Mouse (Mus musculus) heart, postnatal 0 days (tissue): Measurements from ENCODE around the gene Tbc1d24. TPM values are rescaled to one million over a fixed set of nuclear protein-coding genes. Genes with fewer than 3 reads are reported as not detected.

Experiments used
- ATAC-seq: fragments of 200-750 bp; cut with Nextera tagmentation; 2 replicates; pipeline ENCODE4 v1.8.0; 2017; ENCODE audit warnings: low read depth, moderate number of reproducible peaks, moderate library complexity; ENCODE audit not compliant: insufficient read depth
- DNase-seq: peaks from one replicate; pipeline ENCODE4 v3.0.0-alpha.2; 2016; ENCODE audit warnings: low spot score
- H3K27ac ChIP-seq: fragments of 300-500 bp; sonication (generic); 2 replicates; pipeline ENCODE4 v1.5.1; 2014; ENCODE audit warnings: low read depth, mild to moderate bottlenecking
- H3K27me3 ChIP-seq: fragments of 300-500 bp; sonication (generic); 2 replicates; pipeline ENCODE4 v1.6.1; 2014; ENCODE audit warnings: low read length, mixed read lengths; ENCODE audit not compliant: control insufficient read depth, insufficient read depth
- H3K36me3 ChIP-seq: fragments of 300-500 bp; sonication (generic); replicated peaks from 2 replicates; pipeline ENCODE4 v1.6.1; 2014; ENCODE audit warnings: low read length, mixed read lengths; ENCODE audit not compliant: control insufficient read depth, insufficient read depth
- H3K4me1 ChIP-seq: fragments of 300-500 bp; sonication (generic); 2 replicates; pipeline ENCODE4 v1.6.1; 2014; ENCODE audit warnings: antibody characterized with exemption; ENCODE audit not compliant: control insufficient read depth, insufficient read depth
- H3K4me2 ChIP-seq: fragments of 300-500 bp; sonication (generic); 2 replicates; pipeline ENCODE4 v1.6.1; 2014; ENCODE audit warnings: low read depth, mild to moderate bottlenecking, low read length, moderate library complexity
- H3K4me3 ChIP-seq: fragments of 300-500 bp; sonication (generic); 2 replicates; pipeline ENCODE4 v1.5.1; 2014; ENCODE audit warnings: low read depth, low read length
- H3K9ac ChIP-seq: fragments of 300-500 bp; sonication (generic); replicated peaks from 2 replicates; pipeline ENCODE4 v1.6.1; 2014; ENCODE audit warnings: low read depth, low read length, mixed read lengths
- H3K9me3 ChIP-seq: fragments of 300-500 bp; sonication (generic); replicated peaks from 2 replicates; pipeline ENCODE4 v1.6.1; 2016; ENCODE audit warnings: low read length; ENCODE audit not compliant: control insufficient read depth
- CTCF ChIP-seq: IDR thresholded peaks from 2 replicates; pipeline ENCODE4 v1.5.1; 2016; ENCODE audit warnings: antibody characterized with exemption, control low read depth, low read depth
- EP300 ChIP-seq: IDR thresholded peaks from 2 replicates; pipeline ENCODE4 v1.6.1; 2016; ENCODE audit warnings: antibody characterized with exemption, low read depth
- WGBS: fragments of 180-500 bp; shearing (Covaris S2); extraction: QIAGEN DNeasy Blood & Tissue Kit; methylation state at CpG from one replicate; pipeline ENCODE4 v1.1.7; 2014; 5-methylcytosine and 5-hydroxymethylcytosine counted together
- polyA plus RNA-seq: library from polyadenylated mRNA; unstranded; fragments of >200 nt; fragmentation: Nextera tagmentation; extraction: Ambion mirVana; gene quantifications from 2 replicates; pipeline ENCODE4 v1.2.1, GENCODE M21; 2015
- total RNA-seq: library from RNA; depleted of rRNA; stranded (reverse); fragments of >200 nt; gene quantifications from 2 replicates; pipeline ENCODE4 v1.2.3, GENCODE M21; 2014; ENCODE audit warnings: low replicate concordance

Tbc1d24 gene
- total and polyA plus RNA-seq, 2 experiments from 2014 or later: 2.8 to 19.3 TPM

DNA sequence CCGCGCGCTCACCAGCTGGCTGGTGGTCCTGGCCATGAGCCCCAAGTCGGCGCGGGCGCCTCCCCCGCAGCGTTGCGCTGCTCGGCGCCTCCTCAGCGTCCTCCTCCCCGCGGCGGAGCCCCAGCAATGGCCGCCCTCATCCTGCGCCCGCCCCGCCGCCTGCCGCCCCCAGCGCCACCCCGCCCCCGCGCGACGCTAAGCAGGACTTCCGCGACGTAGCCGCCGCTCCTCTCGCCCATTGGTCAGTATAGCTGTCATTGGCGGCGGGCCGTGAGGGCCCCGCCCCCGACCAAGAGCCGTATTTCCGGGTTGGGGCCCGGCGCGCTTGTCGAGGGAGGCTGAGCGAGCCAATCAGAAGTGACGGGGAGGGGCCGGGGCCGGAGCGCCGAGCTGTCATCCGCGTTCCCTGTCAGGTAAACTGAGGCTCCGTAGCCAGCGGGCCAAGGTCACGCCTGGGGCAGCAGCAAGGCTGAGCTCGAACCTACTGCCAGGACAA lies 63.9 kb downstream of the Tbc1d24 start:
- DNase-seq (peak; percentile 97), ATAC-seq (peak; percentile 98)
- peaks cover 21% of the 10 kb centered on the region for H3K4me1 ChIP-seq
- TF ChIP-seq EP300: no peak
- TF ChIP-seq CTCF: no peak
- peak overlapping the region; percentile 98 for H3K4me3 ChIP-seq
- H3K27ac ChIP-seq: peak overlapping the region; percentile 97
- H3K9me3 ChIP-seq: no peaks in the 10 kb centered on the region
- H3K4me2 ChIP-seq: peak overlapping the region; percentile 84
- no peaks in the 10 kb centered on the region for H3K36me3 ChIP-seq
- WGBS: under 1% methylated on average over 55 of the region's 57 CpGs
- H3K9ac ChIP-seq: peak overlapping the region; percentile 91
- no peaks in the 10 kb centered on the region for H3K27me3 ChIP-seq

- ATAC-seq (peak; percentile 66), DNase-seq (peak; percentile 43)
- Histone ChIP-seq H3K4me3 (peak overlapping the region; percentile 98), H3K4me1 (peaks cover 21% of the 10 kb centered on the region), H3K9ac (peak overlapping the region; percentile 91), H3K27ac (peak overlapping the region; percentile 97), H3K9me3 (no peaks in the 10 kb centered on the region), H3K36me3 (no peaks in the 10 kb centered on the region), H3K27me3 (no peaks in the 10 kb centered on the region), H3K4me2 (peak overlapping the region; percentile 84)
- TF ChIP-seq CTCF (no peak), EP300 (no peak)
- WGBS: under 1% methylated on average over 38 of the region's 43 CpGs
These were observed 64.4 kb downstream of the Tbc1d24 start for GRCm38 (mm10) chr17:24140845-24141424.

DNA sequence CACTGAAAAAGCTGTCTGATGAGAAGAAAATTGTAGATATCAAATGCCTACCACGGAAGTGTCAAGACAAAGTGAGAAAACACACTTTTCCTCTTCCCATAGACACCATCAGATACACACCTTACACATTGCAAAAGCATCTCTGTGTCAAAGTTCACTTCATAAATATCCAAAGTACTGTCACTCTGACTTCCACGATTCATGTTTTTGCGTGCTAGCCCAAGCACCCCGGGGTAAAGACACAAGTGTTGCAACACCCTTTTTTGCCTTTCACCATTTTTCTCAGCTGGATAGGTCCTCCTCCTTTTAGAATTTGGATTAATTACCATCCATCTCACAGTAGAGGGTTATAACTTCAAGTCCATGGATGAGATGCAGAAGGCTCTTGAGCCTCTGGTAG lies 65.4 kb downstream of the Tbc1d24 start:
- no peaks in the 10 kb centered on the region for H3K9me3 ChIP-seq
- H3K27ac ChIP-seq: no peak overlapping the region

DNA sequence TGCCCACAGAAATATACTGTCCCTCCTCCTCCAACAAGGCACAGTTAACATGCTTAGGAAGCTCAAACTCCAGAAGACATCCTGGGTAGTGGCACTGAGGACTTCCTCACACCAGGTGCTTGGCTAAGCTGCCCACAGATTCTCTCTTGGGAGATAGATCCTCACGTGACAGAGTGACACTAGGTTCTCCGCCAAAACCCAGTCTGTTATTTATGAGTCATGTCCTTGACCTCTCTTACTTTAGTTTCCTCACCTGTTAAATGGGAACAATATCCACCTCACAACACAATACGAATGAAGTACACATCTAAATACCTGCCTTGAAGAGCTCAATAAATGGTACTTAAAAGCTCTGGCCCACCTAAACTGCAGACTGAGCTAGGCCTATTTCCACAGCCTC lies 66.1 kb downstream of the Tbc1d24 start:
- Histone ChIP-seq H3K9me3 (no peaks in the 10 kb centered on the region), H3K27me3 (no peaks in the 10 kb centered on the region), H3K36me3 (no peaks in the 10 kb centered on the region), H3K4me3 (no peak overlapping the region), H3K9ac (no peak overlapping the region), H3K4me2 (no peak overlapping the region), H3K4me1 (peaks cover 25% of the 10 kb centered on the region), H3K27ac (no peak overlapping the region)
- ATAC-seq (no peak), DNase-seq (no peak)
- 82% methylated on average over 3 of the region's 3 CpGs for WGBS
- no peak for TF ChIP-seq CTCF
- TF ChIP-seq EP300: no peak

More for the DNA sequence above, 65.4 kb downstream of the Tbc1d24 start:
- peak overlapping the region; percentile 91; the same call in 1 of the 2 replicates for H3K9ac ChIP-seq
- H3K4me3 ChIP-seq: peak overlapping the region; percentile 98
- DNase-seq (no peak), ATAC-seq (no peak)
- H3K27me3 ChIP-seq: no peaks in the 10 kb centered on the region
- H3K4me2 ChIP-seq: peak overlapping the region; percentile 84
- 81% methylated on average over 4 of the region's 4 CpGs for WGBS
- TF ChIP-seq EP300: no peak
- no peak for TF ChIP-seq CTCF
- no peaks in the 10 kb centered on the region for H3K36me3 ChIP-seq
- H3K4me1 ChIP-seq: peaks cover 21% of the 10 kb centered on the region

DNA sequence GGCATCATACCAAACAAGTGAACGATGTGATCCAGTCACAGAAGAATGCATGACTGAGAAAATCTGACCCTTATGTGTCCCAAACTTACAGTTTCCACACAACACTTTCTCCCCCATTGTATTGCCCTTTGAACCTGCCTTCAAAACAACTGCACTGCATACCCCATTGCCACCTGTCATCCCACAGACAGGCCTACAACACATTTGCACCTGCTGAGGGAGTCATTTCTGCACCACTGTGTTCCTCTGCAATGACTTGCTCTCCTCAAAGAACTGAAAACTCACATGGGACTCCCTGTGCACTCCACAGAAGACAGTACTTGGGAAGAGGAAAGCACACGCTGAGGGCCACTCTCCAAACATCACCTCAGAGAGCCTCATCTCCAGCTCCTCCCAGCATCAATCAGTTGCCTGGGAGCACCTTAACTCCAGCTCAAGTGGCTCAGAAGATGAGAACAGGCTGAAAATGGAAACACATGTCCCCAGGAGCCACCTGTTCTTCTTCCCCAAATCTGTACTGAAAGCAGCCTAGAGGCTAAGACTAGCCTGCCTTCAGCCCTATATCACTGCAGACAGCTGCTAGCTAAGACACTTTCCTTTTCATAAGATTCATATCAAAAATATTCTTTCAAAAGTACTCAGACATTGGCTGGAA lies 68.0 kb downstream of the Tbc1d24 start:
- H3K4me3 ChIP-seq: no peak overlapping the region
- peak overlapping the region; percentile 23; the same call in 1 of the 2 replicates for H3K27ac ChIP-seq
- H3K27me3 ChIP-seq: no peaks in the 10 kb centered on the region
- no peaks in the 10 kb centered on the region for H3K36me3 ChIP-seq
- peaks cover 32% of the 10 kb centered on the region for H3K4me1 ChIP-seq
- 29% methylated on average over 2 of the region's 2 CpGs for WGBS
- no peak for TF ChIP-seq CTCF
- TF ChIP-seq EP300: no peak
- no peak overlapping the region for H3K4me2 ChIP-seq
- no peak for DNase-seq
- no peak overlapping the region for H3K9ac ChIP-seq
- no peaks in the 10 kb centered on the region for H3K9me3 ChIP-seq
- no peak for ATAC-seq
